10 mouse cellular contexts compared by ENCODE assay signal in the genomic region with DNA sequence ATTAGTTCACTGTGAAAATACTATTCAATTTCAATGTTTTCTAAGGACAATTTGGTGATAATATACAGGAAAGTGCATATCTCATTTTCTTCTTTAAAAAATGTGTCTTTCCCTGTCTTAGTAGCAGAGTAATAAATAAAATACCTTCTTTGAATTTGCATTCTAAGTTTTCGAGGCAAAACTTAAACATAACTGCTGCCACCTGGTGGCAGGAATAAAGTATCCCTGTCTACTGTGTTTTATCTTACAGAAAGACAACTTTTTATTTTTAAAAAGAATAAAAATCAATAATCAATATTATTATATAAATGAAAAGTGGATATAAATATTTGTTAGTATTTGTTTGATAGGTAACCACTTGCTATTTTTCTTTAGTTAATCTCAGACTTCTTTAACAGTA. TPM values are rescaled to one million over a fixed set of nuclear protein-coding genes. Genes with fewer than 3 reads are reported as not detected.
DNase-seq lines count a peak whose midpoint lies in the region; TF ChIP-seq lines count a peak whose summit lies in the region.
"Had no signal": no experiment of that assay in that cellular context is flagged by ENCODE, and none has a peak within 500 bp of the region (broad histone marks: within the 10 kb centered on the region; RNA-seq: fewer than 3 reads in every experiment).

No protein-coding gene starts in this region.

- WGBS in kidney, adult 2 months = 12% methylated on average over 1 of the region's 1 CpGs
- WGBS in thymus, adult 2 months = 42% methylated on average over 1 of the region's 1 CpGs

- H3K36me3 ChIP-seq in kidney, adult 2 months (ENCODE audit: control insufficient read depth, insufficient read depth, low read length) = no peaks in the 10 kb centered on the region
- peaks cover 12% of the 10 kb centered on the region for H3K36me3 ChIP-seq in thymus, adult 2 months (ENCODE audit: control insufficient read depth, insufficient read depth, low read length)

- TF ChIP-seq CTCF in kidney, adult 2 months (conservative IDR thresholded peaks at IDR 0.05; ENCODE audit: insufficient read depth, insufficient read length, low read depth, low read length) = no peak
- no peak for TF ChIP-seq CTCF in thymus, adult 2 months (IDR thresholded peaks at IDR 0.05; ENCODE audit: borderline replicate concordance, control insufficient read depth, extremely low read depth, insufficient read depth, low read length, poor library complexity)

- no peak overlapping the region for H3K4me3 ChIP-seq in kidney, adult 2 months (ENCODE audit: insufficient read depth, low read depth, low read length)
- H3K4me3 ChIP-seq in thymus, adult 2 months (ENCODE audit: control insufficient read depth, insufficient read depth, low read length) = no peak overlapping the region
- H3K4me3 ChIP-seq: erythroblast, embryonic 14.5 days; limb, embryonic 12.5 days had no signal

- H3K27ac ChIP-seq in kidney, adult 2 months (ENCODE audit: insufficient read depth, low read depth, low read length) = no peak overlapping the region
- H3K27ac ChIP-seq in thymus, adult 2 months (ENCODE audit: control insufficient read depth, insufficient read depth, low read length) = no peak overlapping the region
- H3K27ac ChIP-seq: limb, embryonic 12.5 days had no signal

- no peak for TF ChIP-seq POLR2A in kidney, adult 2 months (IDR thresholded peaks at IDR 0.05; ENCODE audit: low read depth, low read length)
- no peak for TF ChIP-seq POLR2A in thymus, adult 2 months (IDR thresholded peaks at IDR 0.05; ENCODE audit: control insufficient read depth, extremely low read depth, insufficient read depth, low read length, poor library complexity)

- DNase-seq in adrenal gland, postnatal 25 days = peak; percentile 2
- no peak for DNase-seq in adrenal gland, adult 2 months
- DNase-seq in kidney, adult 2 months = peak; percentile 19
- DNase-seq in kidney, adult 18-20 months = no peak
- peak; percentile 8 for DNase-seq in thymus, postnatal 25 days
- DNase-seq in thymus, adult 2 months = no peak
- peak; percentile 11 for DNase-seq in mesoderm, embryonic 11.5 days (ENCODE audit: low read depth, low spot score)
- DNase-seq in ovary, postnatal 36 days (ENCODE audit: low spot score) = no peak

- no peaks in the 10 kb centered on the region for H3K4me1 ChIP-seq in kidney, adult 2 months (ENCODE audit: control insufficient read depth, insufficient read depth, low read length)
- no peaks in the 10 kb centered on the region for H3K4me1 ChIP-seq in thymus, adult 2 months (replicated peaks; ENCODE audit: control insufficient read depth, insufficient read depth, low read length)
- H3K4me1 ChIP-seq: limb, embryonic 12.5 days had no signal

- no peaks in the 10 kb centered on the region for H3K27me3 ChIP-seq in kidney, adult 2 months (replicated peaks; ENCODE audit: control insufficient read depth, insufficient read depth, low read length)
- no peaks in the 10 kb centered on the region for H3K27me3 ChIP-seq in thymus, adult 2 months (ENCODE audit: control insufficient read depth, insufficient read depth, low read length)
- H3K27me3 ChIP-seq: limb, embryonic 12.5 days had no signal

RNA-seq across cellular contexts. Expression of a gene that starts 47.6 kb away (rescaled TPM):
- total RNA-seq in adrenal gland, postnatal 25 days (2021) = 41.3 and 47.6 TPM in 2 replicates
- 10 to 100 TPM; 29.1 to 32.8 TPM for total RNA-seq in adrenal gland, adult 2 months (2021)
- 35.0 and 37.9 TPM in 2 replicates for polyA plus RNA-seq in adrenal gland, adult 2 months (2012; rRNA removed)
- 14.3 and 15.5 TPM in 2 replicates for polyA plus RNA-seq in kidney, adult 2 months (2012; rRNA removed)
- 40.4 and 41.4 TPM in 2 replicates for polyA plus RNA-seq in thymus, adult 2 months (2012; rRNA removed)

RNA-seq across cellular contexts. Expression of a gene that starts 47.8 kb away (rescaled TPM):
- total RNA-seq in adrenal gland, postnatal 25 days (2021) = 40.5 and 52.5 TPM in 2 replicates
- 10 to 100 TPM; 28.1 to 39.4 TPM for total RNA-seq in adrenal gland, adult 2 months (2021)
- polyA plus RNA-seq in adrenal gland, adult 2 months (2012; rRNA removed) = 6.7 and 11.3 TPM in 2 replicates
- polyA plus RNA-seq in kidney, adult 2 months (2012; rRNA removed) = 18.6 and 23.3 TPM in 2 replicates
- 17.2 and 17.7 TPM in 2 replicates for polyA plus RNA-seq in thymus, adult 2 months (2012; rRNA removed)

Comparison
In these comparisons a context has a peak if more than half of its experiments do, and no peak if none do; other contexts are left out.
1. DNase-seq: peak in adrenal gland, postnatal 25 days (single experiment), kidney, adult 2 months (single experiment), thymus, postnatal 25 days (single experiment) and mesoderm, embryonic 11.5 days (single experiment); none in adrenal gland, adult 2 months (single experiment), kidney, adult 18-20 months (single experiment), thymus, adult 2 months (single experiment) and ovary, postnatal 36 days (single experiment).